Mouse (Mus musculus) erythroblast, embryonic 14.5 days (primary cell): ENCODE data around the gene Arhgef3.

Experiments
- GATA1 ChIP-seq: IDR thresholded peaks from 2 replicates; pipeline ENCODE4 v1.6.1; 2012; ENCODE audit warnings: low read length, inconsistent platforms, mixed read lengths
- TAL1 ChIP-seq: IDR thresholded peaks from 3 replicates; pipeline ENCODE4 v1.6.1; 2012; ENCODE audit warnings: low read length, inconsistent platforms, mixed read lengths

DNA sequence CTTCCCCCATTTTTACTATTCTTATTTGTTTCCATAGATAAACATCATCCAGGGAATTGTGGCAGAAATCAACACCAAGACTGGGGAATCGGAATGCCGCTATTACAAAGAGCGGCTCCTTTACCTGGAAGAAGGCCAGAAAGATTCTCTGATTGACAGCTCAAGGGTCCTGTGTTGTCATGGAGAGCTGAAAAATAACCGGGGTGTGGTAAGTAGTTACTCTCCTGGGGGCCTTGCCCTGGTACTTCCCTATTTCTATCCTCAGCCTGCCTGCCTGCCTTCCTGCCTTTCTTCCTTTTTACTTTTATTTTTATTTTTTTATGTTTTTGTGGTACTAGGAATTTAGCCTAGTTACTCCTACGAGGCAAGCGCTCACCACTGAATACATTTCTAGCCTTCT, 282.8 kb downstream of the Arhgef3 start:
- TF ChIP-seq GATA1 (no peak), TAL1 (no peak)
